Mouse (Mus musculus) C2C12 (cell line): ENCODE measurements around the gene Lrch1. TPM values are rescaled to one million over a fixed set of nuclear protein-coding genes. Genes with fewer than 3 reads are reported as not detected.

Experiments
- H3K27me3 ChIP-seq: one replicate; pipeline ENCODE4 v1.6.1; 2011; ENCODE audit not compliant: control insufficient read depth, insufficient read depth, insufficient read length
- H3K36me3 ChIP-seq: one replicate; pipeline ENCODE4 v1.6.1; 2011; ENCODE audit not compliant: control insufficient read depth, insufficient read depth
- H3K4me3 ChIP-seq: one replicate; pipeline ENCODE4 v1.5.1; 2011; ENCODE audit warnings: mild to moderate bottlenecking, control low read depth; ENCODE audit not compliant: poor library complexity, insufficient read depth, severe bottlenecking
- H3K79me2 ChIP-seq: one replicate; pipeline ENCODE4 v1.6.1; 2011; ENCODE audit not compliant: control insufficient read depth, insufficient read depth
- H3K79me3 ChIP-seq: one replicate; pipeline ENCODE4 v1.6.1; 2011; ENCODE audit warnings: low read depth, control low read depth
- H3ac ChIP-seq: one replicate; pipeline ENCODE3; 2011; ENCODE audit warnings: low read depth; ENCODE audit not compliant: control insufficient read depth, insufficient read length
- CEBPB ChIP-seq: IDR thresholded peaks from one replicate; pipeline ENCODE4 v1.6.1; 2011; ENCODE audit warnings: low read depth, mild to moderate bottlenecking, control low read depth, moderate library complexity
- CTCF ChIP-seq: IDR thresholded peaks from one replicate; pipeline ENCODE4 v1.5.1; 2011; ENCODE audit not compliant: control insufficient read depth, insufficient read depth, insufficient read length
- FOSL1 ChIP-seq: IDR thresholded peaks from one replicate; pipeline ENCODE4 v1.8.0; 2011; ENCODE audit warnings: mild to moderate bottlenecking, low read length; ENCODE audit not compliant: poor library complexity, insufficient read depth, severe bottlenecking
- MAX ChIP-seq: IDR thresholded peaks from one replicate; pipeline ENCODE4 v1.6.1; 2011; ENCODE audit warnings: mild to moderate bottlenecking, control low read depth
- MYOD1 ChIP-seq: IDR thresholded peaks from one replicate; pipeline ENCODE4 v1.6.1; 2011; ENCODE audit warnings: low read depth; ENCODE audit not compliant: control insufficient read depth, insufficient read length
- MYOG ChIP-seq: IDR thresholded peaks from one replicate; pipeline ENCODE4 v1.6.1; 2011; ENCODE audit not compliant: control insufficient read depth, insufficient read length; ENCODE audit errors: extremely low read depth
- USF1 ChIP-seq: IDR thresholded peaks from one replicate; pipeline ENCODE4 v1.6.1; 2011; ENCODE audit warnings: low read depth, mild to moderate bottlenecking, control low read depth, moderate library complexity
- polyA plus RNA-seq: library from polyadenylated mRNA; unstranded; fragments of >200 nt; fragmentation: generic; extraction: Trizol; gene quantifications from one replicate; pipeline ENCODE4 v1.2.1, GENCODE M21; 2012; ENCODE audit warnings: missing spikeins

Lrch1 gene
- polyA plus RNA-seq, 1 experiment, result 5.0 TPM

- Histone ChIP-seq H3ac (no peak overlapping the region), H3K27me3 (no peaks in the 10 kb centered on the region), H3K79me2 (peaks cover 39% of the 10 kb centered on the region), H3K79me3 (peaks cover 9% of the 10 kb centered on the region), H3K4me3 (no peak overlapping the region), H3K36me3 (no peaks in the 10 kb centered on the region)
- TF ChIP-seq USF1 (no peak), MYOG (no peak), FOSL1 (no peak), CTCF (no peak), MAX (no peak), CEBPB (no peak), MYOD1 (no peak)
Observed at GRCm38 (mm10) chr14:74940741-74941140, 6.9 kb downstream of the Lrch1 start.

- TF ChIP-seq MAX, result no peak
- no peak for TF ChIP-seq CTCF
- no peak for TF ChIP-seq MYOD1
- TF ChIP-seq MYOG, result no peak
- no peak for TF ChIP-seq FOSL1
- TF ChIP-seq CEBPB, result no peak
Observed at GRCm38 (mm10) chr14:74939355-74939754, 8.3 kb downstream of the Lrch1 start.

GRCm38 (mm10) chr14:74938896-74939295 lies 8.8 kb downstream of the Lrch1 start:
- Histone ChIP-seq H3K36me3 (no peaks in the 10 kb centered on the region), H3K4me3 (no peak overlapping the region), H3K79me2 (peaks cover 31% of the 10 kb centered on the region), H3K27me3 (no peaks in the 10 kb centered on the region), H3K79me3 (peaks cover 7% of the 10 kb centered on the region), H3ac (no peak overlapping the region)
- TF ChIP-seq CEBPB (no peak), MYOG (no peak), MAX (no peak), FOSL1 (no peak)

More at GRCm38 (mm10) chr14:74939355-74939754, 8.3 kb downstream of the Lrch1 start:
- Histone ChIP-seq H3ac (no peak overlapping the region), H3K4me3 (no peak overlapping the region), H3K36me3 (no peaks in the 10 kb centered on the region), H3K79me3 (peaks cover 7% of the 10 kb centered on the region), H3K79me2 (peaks cover 32% of the 10 kb centered on the region), H3K27me3 (no peaks in the 10 kb centered on the region)

GRCm38 (mm10) chr14:74936557-74937261 lies 11.0 kb downstream of the Lrch1 start:
- no peak overlapping the region for H3K4me3 ChIP-seq
- no peaks in the 10 kb centered on the region for H3K27me3 ChIP-seq
- no peaks in the 10 kb centered on the region for H3K36me3 ChIP-seq
- TF ChIP-seq MAX (no peak), USF1 (no peak), CEBPB (no peak), MYOD1 (no peak), MYOG (no peak), FOSL1 (no peak), CTCF (no peak)
- H3K79me2 ChIP-seq, result peaks cover 17% of the 10 kb centered on the region
- peaks cover 6% of the 10 kb centered on the region for H3K79me3 ChIP-seq
- H3ac ChIP-seq, result no peak overlapping the region

GRCm38 (mm10) chr14:74935111-74935510 lies 12.6 kb downstream of the Lrch1 start:
- Histone ChIP-seq H3K27me3 (no peaks in the 10 kb centered on the region), H3K4me3 (no peak overlapping the region), H3K79me2 (peaks cover 5% of the 10 kb centered on the region), H3ac (no peak overlapping the region), H3K79me3 (peaks cover 4% of the 10 kb centered on the region), H3K36me3 (no peaks in the 10 kb centered on the region)
- TF ChIP-seq CTCF (no peak), CEBPB (no peak), FOSL1 (no peak), MAX (no peak), MYOD1 (no peak), USF1 (no peak)

DNA sequence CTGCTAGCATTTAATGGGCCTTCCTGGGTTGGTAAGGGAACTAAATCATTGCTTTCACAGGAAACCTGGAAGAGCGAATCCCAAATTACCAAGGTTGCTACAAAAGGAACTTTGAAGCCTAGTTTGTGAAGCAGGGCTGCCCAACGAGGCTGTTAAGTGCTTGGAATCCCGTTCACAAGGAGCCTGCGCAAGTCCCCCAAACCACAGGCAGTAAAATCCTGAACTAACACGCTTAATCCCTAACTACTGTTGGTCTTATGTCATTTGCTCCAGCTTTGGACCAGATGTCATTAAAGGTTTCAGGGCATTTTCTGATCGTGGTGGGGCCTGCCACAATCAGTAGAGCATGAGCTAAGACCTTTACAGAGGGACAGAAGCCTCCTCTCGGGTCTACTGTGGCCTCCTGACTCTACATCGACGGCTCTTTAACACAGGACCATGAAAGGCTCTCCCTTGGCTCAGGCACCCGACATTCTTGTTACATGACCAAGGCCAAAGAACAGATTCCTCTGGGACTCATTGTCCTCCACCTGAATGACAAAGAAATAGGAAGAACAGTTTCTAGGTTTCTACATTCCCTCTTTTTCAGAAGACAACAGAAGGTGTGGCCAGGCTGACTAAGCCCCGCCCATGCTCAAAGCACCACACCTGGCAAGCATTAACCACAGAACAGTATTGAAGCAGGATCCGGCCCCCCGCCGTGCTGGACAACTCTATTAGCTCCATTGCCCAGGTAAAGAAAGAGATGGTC lies 13.5 kb downstream of the Lrch1 start:
- Histone ChIP-seq H3ac (no peak overlapping the region), H3K79me2 (peaks cover 5% of the 10 kb centered on the region), H3K27me3 (no peaks in the 10 kb centered on the region), H3K79me3 (peaks cover 4% of the 10 kb centered on the region), H3K4me3 (no peak overlapping the region), H3K36me3 (no peaks in the 10 kb centered on the region)
- TF ChIP-seq USF1 (no peak), MYOG (no peak), CEBPB (no peak), MYOD1 (no peak), CTCF (no peak), MAX (no peak), FOSL1 (no peak)
